Mouse (Mus musculus): ENCODE results near the gene Prss23.

Gene Prss23

GRCm38 (mm10) chr7:89526731-89527429 lies at the start of gene Prss23:
TSS of gene Prss23 (minus strand) at chr7:89527187.
- DNase-seq: no peak

- no peak for DNase-seq
Observed at GRCm38 (mm10) chr7:89576127-89576526, 49.1 kb upstream of the Prss23 start.

DNA sequence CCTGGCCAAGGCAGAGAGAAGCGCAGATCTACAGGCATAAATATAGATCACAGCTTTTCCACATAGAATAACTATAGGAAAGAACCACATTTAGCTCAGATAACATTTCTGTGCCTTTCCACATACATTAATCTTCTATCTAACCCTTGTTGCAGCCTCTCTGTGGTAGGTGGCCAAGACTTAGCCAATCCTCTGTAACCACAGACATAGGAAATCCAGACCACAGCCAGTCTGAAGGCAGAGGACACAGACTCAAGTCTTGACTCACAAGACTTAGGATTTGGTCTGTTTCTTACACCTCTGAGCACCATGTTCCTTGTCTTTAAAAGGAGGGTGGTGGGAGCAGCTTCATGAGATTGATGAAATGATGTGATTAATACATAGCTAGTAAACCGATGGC lies 37.6 kb upstream of the Prss23 start:
- DNase-seq: no peak

DNA sequence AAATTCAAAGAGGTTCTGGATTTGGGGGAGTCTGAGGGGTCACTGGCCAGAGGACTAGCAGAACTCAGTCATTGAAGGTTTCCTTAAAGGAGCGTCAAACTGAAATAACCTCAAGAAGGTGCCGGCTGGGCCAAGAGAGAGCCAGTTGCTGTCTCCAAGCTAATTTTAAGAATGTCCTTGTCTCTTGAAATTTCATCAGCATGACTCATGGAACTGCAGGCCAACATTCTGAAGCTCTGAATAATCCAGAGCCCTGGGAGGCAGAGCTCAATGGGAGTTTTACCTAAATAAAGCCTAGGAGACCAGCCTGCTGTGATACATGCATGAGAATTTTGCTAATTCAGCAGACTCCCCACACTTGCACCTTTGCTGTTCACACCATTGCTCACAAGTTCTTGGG lies 36.5 kb upstream of the Prss23 start:
- DNase-seq: no peak

DNA sequence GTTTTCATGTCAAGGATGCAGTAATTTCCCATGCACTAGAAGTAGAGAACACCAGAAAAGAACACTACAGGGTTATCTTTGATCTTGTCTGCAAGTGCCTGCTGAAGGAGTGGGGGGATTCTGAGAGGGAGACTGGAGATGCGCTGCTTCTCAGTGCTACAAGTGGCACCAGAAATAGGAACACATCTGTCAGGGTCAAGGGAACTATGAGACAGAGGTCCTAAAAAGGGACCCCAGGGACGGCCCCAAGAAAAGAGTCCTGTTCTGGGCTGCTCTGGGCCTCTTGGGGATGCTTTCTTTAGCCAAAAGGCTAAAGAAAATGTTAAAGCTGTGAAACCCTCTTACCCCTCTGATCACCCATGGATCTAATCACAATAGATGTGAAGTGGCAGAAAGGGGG lies 35.2 kb upstream of the Prss23 start:
- no peak for DNase-seq

GRCm38 (mm10) chr7:89560939-89561338 lies 34.0 kb upstream of the Prss23 start:
- DNase-seq: no peak

DNA sequence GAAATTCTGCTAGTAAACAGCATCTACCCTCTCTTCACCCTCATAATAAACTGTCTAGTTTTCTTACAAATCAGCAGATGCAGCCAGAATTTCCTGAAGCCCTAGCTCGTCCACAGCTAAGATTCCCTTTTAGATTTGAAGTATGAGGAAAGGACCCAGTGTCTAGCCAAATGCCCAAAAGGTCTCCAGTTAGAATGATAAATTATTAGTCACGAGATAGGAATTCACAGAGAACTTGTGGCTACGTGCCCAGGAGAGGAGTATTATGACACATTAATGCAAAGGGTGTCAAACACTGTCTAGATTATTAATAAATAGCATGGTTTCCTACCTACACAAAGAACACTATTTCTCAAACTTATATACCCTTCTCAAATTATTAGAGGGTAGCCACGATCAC lies 32.6 kb upstream of the Prss23 start:
- no peak for DNase-seq

- no peak for DNase-seq
Observed at GRCm38 (mm10) chr7:89559105-89559504, 32.1 kb upstream of the Prss23 start.

GRCm38 (mm10) chr7:89558446-89559039 lies 31.6 kb upstream of the Prss23 start:
- no peak for DNase-seq

DNA sequence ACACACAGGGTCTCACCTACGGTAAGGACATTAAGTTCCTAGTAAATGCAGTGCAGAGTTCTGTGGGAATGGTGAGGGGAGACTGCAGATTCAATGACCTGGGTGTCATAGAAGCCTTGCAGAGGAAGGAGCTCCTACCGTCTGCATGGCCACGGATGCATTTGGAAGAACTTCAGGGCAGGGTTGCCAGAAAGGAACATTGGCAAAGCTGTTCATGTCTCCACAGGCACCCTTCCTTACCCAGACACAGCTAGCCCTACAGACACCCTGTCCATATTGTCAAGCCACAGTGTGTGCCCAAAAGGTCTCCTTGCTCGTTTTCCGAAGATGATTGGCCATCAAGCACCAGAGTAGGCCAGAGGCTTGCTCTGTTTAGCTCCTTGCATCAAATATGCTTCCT lies 30.1 kb upstream of the Prss23 start:
- DNase-seq: no peak

GRCm38 (mm10) chr7:89556652-89557051 lies 29.7 kb upstream of the Prss23 start:
- no peak for DNase-seq

DNA sequence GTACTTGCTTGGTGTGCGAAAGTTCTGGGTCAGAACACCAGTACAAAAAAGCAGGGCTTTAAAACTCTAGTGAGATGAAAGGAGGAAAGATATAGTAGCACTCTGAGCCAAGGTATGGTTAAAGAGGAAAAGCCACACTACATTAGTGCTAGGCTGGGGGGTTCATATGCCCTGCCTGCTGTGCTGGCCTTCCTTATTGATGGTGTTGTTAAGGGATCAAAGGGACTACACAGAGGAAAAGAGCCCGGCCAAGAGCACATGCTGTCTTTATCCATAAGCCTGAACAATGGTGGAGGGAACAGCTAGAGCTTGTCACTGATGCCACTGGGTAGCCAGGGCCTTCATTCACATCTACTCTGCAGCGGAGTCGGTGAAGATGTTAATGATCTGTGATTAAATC lies 28.2 kb upstream of the Prss23 start:
- DNase-seq: no peak

DNA sequence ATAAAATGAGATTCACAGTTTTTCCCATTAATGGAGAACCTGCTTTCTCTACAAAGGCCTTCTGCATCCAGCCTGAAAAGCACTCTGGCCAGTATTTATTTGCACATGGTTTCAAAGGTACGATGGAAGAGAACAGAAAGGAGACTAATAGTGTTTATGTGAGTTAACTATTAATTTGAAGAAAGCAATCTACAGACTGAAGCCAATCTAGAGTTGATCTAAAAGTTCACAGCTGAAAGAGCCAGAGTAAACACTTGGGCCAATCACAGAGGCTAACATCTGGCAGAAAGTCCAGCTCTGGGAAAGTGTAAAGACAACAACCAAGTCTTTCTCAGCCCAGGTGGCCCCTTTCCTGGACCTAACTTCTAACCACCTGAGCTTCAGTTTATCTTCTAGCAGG lies 27.1 kb upstream of the Prss23 start:
- DNase-seq: no peak

GRCm38 (mm10) chr7:89540976-89541375 lies 14.0 kb upstream of the Prss23 start:
- no peak for DNase-seq

DNA sequence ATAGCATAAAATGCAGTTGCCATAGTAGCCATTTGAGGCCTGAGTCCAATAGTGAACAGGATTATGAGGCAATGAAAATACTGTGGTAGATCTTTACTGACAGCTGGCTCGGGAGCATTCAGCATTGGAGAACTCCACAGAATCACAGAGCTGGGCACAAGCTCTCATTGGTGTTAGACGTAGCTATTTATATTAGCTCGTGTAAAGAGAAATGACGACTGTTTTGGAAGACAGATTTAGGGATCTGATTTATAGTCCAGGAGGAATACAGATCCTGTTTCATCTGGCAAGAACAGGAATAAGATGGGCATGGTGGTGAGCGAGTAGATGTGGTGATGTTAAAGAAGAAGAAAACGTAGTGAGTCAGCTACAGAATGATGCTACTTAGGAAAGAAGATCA lies 12.4 kb upstream of the Prss23 start:
- no peak for DNase-seq

DNA sequence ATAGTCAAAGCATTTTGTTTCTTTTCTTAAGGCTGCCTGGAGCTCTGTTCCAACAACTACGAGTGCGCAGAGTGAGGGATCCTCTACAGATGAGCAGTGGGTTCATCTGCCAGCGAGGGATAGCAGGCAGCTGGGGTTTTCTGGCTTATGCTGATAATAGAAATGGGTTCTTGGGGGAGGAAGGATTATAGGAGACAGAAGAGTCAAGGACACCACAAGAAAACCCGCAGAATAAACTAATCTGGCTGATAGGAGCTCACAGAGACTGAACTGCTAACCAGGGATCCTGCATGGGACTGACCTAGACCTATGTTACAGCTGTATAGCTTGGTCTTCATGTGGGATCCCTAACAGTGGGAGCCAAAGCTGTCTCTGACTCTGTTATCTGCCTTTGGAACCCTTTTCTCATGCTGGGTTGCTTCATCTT lies 456 bp upstream of the Prss23 start:
- no peak for DNase-seq

- DNase-seq: no peak
Observed at GRCm38 (mm10) chr7:89523816-89524215, 3.2 kb downstream of the Prss23 start.

DNA sequence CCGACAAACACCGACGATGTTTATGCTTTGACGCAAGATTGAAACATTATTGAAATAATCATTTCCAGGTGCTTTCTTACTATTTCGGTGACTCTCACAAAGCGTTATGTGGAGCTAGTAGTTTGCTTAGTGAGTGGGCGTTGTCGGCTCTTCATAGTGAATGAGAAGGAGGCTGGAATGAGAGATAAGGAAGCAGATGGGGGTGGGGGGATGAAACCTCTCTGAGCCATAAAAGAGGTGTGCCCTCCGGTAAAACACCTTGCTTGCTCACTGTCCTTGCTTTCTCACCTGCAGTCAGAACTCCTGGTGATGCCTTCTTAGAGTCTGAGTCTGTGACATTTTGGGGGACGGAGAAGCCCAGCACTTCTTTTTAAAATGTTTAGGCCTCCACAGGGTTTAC lies 4.8 kb downstream of the Prss23 start:
- DNase-seq: no peak

DNA sequence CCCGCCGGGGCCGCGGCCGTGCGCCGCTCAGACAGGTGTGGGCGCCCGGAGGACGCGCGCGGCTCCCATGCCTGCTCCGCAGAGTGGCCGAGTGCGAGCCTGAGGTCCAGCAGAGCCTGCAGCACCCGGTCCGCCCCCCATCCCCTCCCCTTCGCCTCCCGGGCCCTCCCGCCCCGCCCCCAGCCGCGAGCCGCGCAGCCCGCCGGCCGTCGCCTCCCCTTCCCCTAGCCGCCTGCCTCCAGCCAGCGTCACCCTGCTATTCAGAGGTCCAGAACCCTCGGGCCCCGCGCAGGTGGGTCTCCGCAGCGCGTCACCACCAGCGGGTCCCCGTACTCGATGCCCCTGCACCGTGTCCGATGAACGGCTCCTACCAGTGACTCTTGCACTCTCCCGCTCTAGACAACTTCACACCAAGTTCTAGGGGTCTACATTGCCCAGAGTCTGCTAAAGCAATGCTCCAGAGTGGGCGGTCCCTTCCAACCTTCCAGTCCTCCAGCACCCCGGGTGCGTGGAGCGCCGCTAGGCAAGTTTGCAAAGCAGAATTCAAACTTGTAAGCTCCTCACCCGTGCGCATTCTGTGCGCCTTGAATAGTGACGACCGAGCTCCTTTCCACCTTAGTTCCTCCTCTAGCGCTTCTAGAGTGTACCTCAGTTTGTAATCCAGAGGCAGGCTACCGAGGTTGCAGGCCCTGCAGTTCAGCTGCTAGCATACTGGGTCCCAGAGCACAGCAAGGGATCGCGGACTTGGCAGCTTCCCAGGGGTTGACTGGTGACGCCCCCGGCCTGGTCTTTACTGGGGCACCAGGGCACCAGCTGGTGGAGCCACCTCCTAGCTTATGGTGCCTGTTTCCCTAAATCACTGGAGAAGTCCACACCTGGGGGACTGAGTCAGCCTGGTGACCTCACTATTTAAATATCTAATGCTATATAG lies 9.3 kb downstream of the Prss23 start:
- DNase-seq: peak in 1 of 2 experiments; percentile 4

DNA sequence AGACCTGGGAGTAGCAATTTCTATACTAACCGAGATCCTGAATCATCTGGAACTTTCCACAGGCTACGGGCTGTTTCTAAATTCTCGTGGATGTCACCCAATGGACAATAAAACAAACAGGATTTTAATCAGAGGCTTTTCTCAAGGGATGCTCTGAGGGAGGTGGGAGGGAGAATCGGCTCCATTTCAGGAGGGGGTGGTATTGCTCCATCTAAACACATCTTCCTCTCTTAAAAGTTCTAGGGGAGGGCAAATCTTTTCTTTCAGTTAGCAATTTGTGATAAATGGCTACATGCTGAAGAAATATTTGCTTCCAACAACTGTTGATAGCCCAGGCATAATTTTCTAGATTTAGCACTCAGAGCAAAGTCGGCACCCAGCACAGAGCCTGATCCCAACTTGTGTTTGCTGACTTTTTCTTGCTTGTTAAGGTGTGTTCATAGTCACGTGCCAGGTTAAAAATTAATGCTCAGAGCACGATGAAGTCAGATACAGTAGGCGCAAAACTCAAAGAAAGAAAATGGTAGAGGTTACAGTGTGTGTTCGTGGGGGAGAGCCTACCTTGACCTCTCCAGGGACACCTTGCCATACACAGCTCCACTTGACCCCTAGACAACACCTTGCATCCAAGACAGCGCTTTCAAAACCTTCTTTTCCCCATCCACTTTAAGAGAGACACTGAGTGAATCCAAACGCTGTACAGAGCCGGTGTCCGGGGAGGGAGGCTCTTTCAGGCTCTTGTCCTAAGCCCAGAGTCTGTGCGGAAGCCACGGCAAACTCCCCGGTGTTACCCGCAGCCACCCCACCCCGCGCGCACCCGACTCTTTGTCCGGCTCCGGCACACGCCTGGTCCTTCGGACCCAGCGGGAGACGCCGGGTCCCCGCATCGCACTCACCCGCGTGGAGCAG lies 10.2 kb downstream of the Prss23 start:
- no peak for DNase-seq

DNA sequence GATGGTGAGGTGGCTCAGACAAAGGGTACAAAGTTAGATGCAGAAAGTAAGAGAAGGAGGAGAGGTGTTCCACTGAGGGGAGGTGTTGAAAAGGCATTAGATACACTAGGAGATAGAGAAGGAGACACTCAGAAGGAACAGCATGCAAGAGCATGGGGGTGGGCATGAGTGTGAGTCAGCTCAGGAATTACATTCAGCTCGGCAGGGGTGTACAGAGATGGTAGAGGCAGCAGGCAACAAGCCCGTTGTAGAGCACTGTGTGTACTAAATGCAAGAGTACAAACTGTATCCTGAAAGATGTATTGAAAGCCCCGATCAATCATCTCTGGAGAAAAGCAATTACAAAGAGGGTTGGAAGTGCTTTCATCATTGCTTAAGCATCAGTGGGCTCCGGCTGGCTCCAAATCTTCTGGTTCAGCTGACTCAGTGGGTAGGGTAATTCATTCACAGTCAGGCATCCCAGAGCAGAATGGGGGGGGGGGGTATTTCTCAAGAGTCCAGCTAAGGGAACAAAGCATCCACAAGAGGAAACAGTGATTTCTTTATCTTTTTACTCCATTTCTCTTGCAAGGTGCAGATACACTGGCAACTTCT lies 15.0 kb downstream of the Prss23 start:
- no peak for DNase-seq

GRCm38 (mm10) chr7:89508672-89509071 lies 18.3 kb downstream of the Prss23 start:
- DNase-seq: no peak

All from spleen, adult 18-20 months (tissue).